Mouse (Mus musculus) kidney, postnatal 4 days (tissue): Measurements from ENCODE around the gene Tmem135.

Experiments used
- DNase-seq, 2 experiments: peaks; one replicate each; pipeline ENCODE4 v3.0.0; 2021; ENCODE audit warnings: mixed read lengths in 2 of 2

Tmem135 gene

DNA sequence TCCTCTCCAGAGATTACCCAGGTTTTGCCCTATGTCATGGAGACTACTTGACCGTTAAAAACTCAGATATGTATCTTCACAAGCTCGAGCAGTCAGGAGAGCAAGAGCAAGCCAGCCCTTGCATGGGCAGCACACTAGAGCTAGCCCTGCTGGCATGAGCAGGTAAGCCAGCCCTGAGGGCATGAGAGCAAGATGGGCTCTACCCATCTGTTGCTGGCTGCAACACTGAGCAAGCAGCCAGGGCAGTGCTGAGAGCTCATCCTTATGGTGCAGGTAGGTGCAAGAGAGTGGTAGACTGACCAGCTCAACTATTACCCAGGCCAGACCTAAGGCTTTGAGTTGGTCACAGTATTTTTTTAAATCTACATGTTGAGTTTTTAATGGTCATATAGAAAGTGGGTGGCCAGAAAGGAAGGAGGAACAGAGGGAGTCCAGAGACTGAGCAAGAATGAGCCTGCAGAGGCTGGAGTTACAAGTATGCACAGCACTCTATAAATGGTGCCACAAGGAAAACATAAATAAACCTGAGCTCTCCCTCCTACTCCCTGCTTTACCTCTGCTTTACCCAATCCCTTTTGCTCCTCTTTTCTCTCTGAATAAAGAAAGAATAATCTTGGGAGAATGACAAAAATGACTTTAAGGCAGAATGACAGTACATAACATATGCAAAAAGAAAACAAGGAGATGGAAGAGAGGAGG, 156.9 kb downstream of the Tmem135 start:
- DNase-seq = no peak

DNA sequence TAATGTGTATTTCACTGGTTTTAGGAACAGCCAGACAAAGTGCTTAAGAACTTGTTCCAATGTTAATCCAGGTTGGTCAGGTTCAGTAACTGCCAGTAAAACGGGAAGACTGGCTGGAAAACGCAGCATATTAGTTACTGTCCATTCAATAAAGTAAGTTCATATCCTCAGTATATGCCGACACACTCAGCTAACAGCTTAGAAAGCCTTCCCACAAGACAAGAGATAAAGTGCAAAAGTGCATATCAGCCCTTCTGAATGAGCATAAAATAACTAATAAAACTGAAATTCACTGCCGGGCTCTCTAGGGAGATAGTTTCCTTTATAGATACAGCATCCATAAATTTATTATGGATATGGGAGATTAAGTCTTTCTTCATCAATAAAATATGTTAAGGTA, 161.5 kb downstream of the Tmem135 start:
- no peak for DNase-seq

DNA sequence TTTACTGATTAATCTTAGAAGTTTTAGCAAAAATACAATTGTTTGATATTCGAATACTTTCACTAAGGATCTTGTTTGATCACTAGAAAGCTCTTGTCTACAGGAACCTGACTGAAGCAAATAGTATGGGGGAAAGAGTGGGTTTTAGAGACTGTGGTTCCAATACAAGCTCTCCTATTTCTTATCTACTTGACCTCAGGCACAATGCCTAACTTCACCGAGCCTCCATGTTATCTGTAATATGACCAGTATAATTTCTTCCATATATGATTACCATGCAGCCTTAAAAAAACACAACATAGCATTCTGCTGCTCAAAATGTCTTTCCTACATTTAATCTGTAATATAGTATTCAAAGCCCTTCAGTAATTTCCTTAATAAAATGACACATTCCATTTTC, 161.9 kb downstream of the Tmem135 start:
- no peak for DNase-seq

DNA sequence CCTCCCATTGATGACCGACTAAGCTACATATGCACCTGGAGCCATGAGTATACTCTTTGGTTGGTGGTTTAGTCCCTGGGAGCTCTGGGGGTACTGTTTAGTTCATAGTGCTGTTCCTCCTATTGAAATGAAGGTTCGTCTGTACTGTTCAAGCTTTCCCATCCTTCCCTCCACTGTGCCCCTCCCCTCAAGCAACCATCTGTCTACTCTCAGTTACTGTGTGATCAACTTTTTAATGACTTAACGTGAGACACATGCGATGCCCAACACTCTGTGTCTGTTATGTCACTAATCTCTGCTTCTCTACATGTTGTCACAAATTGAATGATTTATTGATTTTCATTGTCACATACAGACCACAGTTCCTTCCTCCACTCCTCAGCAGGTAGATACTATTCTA, 164.4 kb downstream of the Tmem135 start:
- DNase-seq = no peak

DNA sequence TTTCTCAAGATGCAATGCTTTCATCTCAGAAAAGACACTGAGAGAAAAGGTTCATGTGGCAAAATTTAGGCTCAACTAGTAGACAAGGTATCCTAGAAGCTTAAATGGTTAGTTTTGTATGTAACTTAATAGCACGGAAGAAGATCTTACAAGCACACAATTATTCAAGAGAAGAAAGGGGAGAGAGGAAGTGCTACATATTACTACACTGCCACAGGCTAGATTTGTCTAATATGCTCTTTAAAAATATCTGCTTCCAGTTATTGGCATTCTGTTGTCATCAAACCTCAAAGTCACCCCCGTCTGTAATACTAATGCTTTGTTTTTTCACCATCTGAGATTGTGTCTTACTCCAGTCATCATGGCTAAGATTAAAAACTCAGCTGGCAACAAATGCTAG, 167.4 kb downstream of the Tmem135 start:
- DNase-seq = no peak

DNA sequence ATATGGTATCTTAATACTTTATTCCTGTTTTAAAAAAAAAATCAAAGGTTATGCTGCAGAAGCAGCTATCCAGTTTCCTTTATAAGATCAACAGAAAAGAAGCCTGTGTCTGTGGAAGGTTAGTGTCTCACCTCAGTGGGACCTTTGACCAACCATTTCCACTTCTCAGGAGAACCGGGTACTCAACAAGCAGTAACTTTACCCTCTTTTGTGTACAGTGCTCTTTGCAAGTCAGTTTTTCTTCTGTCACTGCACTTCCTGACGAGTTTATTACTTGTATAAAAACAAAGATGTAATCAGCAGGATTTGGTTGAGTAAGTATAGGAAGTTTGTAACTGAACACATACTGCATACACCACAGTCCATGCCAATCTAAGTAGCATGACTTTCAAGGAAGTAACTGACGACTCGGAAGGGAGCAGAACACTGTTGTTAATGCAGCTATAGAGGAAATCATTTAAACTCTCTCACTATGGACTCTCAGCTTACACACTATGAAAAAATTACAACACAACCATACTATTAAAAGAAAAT, 168.0 kb downstream of the Tmem135 start:
- DNase-seq = no peak

DNA sequence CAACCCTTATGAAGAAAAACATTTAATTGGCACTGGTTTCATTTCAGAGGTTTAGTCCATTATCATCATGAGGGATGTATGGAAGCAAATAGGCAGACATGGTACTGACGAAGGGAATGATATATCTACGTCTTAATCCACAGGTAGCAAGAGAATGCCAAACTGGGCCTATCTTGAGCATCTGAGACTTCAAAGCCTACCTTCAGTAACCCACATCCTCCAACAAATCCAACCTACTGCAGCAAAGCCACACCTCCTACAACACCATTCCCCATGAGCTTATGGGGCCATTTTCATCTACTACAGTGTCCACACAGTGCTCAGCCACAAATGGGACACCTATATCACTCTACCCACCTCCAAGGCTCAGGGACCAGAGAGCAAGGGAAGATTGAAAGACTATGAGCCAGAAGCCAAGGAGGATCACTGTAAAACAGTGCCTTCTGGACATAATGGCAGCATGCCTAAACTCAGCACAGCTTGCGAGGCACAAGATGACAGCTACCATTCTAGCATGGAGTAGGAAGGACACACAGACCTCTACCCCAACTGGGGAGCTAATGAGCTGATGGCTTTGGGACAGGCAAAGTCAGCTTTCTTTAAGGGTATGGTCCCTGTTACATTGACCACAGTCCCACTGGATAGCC, 171.4 kb downstream of the Tmem135 start:
- no peak for DNase-seq

DNA sequence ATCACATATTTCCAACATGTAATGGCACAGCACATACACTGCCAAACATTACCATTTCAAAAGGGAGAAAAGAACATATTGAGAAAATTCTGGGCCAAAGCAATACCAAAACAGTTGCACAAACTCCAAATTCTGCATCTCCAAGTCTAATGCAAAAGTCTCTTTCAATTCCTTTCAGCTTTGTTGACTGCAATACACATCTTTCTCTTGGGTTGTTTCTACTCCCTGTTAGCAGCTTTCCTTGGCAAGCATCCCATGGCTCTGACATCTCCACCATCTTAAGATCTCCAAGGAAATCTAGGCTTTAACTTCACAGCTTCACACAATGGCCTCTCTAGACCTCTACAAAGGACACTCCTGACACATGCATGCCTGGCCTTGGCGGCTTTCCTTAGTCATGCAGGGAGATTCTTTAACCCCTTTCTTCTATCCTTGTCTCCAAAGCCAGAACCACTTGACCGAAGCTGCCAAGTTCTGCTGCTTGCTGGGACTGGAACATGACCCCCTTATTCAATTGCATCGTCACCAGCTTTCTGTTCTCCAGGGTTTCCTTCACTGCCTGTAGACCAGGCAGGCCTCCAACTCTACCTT, 172.7 kb downstream of the Tmem135 start:
- no peak for DNase-seq

DNA sequence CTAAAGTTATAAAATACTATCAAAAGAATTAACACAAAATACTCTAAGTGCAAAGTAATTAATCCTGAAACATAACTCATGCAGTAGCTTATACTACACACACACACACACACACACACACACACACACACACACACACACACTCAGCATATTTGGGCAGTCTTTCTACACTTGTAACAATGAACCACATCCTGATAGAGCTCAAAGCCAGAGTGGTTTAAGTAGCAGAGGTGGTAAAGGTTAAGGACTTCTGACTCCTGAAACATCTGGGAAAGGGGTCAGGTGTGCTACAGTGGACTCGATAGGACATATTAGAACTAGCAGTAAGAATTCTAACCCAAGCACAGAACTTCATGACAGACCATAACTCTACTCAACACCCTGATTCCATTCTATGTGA, 181.4 kb downstream of the Tmem135 start:
- no peak for DNase-seq

DNA sequence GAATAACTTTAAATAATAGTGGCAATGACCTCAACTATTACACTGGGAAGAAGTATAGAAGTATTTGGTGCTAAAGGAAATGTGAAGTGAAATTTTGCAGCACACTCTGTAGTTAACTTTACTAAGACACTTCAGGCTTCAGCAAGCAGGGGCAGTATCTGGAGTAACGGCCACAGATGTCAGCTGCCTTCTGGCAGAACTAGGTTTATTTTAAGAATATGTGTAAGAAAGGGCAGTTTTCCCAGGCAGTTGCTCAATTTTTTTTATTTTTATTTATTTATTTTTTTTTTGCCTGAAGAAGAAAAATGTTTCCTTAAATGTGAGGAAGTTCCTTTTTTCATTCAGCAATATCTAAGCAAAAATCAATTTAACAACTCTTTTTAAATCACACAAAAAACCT, 187.4 kb downstream of the Tmem135 start:
- no peak for DNase-seq

DNA sequence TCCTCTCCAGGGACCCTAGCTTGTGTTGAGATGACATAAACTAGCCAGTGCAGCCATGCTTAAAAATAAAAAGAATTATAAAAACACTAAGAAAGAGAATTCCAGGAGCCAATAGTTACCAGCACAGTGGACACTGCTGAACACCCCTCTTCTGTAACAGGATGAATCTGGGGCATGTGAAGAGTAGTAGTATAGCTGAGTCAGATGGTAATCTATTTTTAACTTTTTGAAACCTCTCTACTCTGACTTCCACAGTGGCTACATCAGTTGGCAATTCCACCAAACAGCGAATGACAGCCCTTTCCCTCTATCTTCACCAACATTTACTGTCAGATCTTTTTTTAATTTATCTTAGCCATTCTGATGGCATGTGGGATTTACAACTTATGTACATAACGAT, 187.9 kb downstream of the Tmem135 start:
- no peak for DNase-seq

DNA sequence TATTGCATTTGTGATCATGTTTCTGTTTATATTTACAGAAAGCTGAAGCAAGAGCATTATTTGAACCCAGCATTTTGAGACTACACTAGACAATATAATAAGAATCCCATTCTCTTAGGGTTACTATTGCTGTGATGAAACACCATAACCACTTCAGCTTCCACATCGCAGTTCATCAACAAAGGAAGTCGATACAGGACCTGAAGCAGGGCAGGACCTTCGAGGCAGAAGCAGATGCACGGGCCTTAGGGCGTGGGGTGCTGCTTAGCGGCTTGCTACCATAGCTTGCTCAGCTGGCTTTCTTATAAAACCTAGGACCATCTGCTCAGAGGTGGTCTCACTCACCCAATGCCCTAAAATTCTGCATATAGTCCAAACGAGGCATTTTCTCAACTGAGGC, 188.3 kb downstream of the Tmem135 start:
- DNase-seq = no peak

DNA sequence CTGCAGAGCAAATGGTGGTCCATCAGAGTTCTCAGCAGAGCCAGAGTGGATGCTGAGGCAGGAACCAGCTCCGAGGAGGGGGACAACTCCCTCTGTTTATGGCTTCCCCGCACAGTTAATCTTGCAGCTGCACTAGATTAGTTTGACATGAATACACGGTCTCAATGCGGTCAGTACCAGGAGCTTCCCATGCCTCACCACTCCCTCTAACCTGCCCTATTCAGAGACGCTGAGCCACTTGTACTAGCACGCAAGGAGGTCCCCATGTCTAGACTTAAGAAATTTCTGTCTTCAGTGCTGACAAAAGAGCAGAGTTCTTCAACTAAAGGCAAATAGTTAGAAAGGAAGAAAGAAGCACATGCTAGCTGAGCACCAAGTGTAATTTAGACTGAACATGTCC, 193.5 kb downstream of the Tmem135 start:
- no peak for DNase-seq

DNA sequence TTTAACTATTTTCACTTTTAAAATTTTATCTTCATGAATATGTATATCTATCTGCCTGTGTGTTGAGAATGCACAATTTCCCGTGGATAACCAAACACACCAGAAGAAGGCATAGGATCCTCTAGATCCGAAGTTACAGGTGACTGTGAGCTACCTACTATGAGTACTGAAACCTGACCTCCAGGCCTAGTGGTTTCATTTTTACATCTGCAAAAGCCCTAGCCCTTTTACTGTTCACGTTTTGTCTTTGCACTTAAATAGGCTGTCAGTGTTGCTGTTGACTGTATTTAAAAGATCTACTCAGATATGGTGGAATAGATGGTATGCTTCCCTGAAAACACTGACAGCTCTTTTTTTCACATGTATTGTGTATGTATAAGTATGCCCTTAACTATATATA, 197.9 kb downstream of the Tmem135 start:
- no peak for DNase-seq

DNA sequence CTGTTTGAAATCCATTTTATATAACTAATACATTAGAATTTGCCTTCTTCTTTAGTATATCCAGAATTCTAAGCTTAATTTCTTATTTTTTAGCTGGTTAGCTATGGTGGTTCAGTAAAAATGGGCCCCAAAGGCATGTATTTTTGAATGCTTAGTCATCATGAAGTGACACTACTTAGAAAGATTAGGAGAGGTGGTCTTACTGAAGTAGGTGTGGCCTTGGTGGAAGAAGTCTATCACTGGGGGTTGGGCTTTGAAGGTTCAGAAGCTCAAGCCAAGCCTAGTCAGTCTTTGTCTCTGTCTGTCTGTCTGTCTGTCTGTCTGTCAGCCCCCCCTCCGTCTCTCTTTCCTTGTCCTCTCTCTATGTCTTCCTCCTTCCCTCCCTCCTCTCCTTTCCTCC, 198.6 kb downstream of the Tmem135 start:
- DNase-seq = no peak

DNA sequence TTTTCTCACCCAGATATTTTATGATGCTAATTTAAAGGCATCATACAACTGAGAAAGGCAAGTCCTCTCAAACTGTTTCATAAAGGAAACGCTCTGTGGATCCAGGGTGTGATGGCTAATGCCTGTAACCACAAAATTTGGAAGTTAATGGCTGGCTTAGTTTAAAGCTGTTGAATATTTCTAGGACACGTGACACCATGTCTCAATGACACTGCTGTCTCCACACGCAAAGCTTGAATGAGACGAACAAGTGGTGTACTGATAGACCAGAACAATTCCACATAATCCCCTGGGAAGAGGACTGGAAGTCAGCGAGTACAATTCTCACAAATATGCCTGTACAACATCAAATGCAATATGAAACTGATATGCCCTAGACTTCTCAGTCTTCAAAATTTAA, 200.9 kb downstream of the Tmem135 start:
- DNase-seq = no peak

DNA sequence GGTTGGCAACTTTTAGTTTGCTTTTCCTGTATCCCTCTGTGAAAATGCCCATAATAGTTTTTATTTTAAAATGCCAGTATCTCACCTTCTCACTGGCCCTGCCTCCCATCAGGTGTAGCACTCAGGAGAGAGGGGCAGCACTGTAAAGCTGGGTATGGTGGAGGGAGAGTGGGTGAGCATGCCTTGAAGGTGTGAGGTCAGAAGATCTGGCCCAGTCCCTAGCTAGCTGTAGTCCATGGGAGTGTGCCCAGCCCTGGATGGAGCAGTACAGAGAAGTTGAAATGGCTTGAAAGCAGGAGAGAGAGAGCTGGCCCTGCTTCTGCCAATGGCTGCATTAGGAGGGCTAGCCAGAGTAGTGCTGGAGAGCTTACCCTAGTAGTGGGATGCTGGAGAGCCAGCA, 202.1 kb downstream of the Tmem135 start:
- DNase-seq = no peak

DNA sequence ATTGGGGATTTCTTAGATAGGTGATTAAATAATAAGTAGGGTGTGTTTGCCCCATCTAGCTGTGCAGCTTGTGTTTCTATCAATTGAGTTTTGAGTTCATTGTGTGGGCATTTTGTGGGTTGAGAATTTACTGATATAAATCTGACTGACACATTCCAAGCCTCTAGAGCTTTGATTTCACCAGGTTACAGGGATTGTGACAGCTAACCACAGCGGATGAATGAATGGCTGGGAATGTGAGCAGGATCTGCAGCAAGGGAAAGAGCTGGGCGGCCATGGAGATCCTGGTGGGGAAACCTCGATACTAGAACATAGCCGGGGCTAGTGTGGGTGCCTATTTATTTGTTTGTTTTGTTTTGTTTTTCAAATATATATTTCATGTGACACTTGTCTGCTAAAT, 205.5 kb downstream of the Tmem135 start:
- no peak for DNase-seq

DNA sequence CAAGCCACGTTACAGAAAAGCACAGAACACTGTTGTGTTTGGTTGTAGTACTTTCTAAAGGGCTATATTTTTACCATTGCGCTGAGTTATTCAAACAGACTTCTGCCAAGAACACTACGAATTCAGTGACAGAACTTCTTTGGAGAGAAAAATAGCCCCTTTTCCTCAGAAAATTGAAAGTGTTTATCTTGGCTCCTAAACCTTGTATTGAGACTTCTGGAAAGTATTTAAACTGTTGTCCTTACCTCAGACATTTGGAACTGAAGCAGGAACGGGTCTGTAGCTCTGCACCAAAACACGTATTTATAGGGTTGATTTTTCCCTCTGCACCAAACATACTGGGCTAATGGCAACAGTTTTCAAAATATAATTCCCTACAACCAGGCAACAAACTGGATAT, 210.6 kb downstream of the Tmem135 start:
- DNase-seq = no peak

DNA sequence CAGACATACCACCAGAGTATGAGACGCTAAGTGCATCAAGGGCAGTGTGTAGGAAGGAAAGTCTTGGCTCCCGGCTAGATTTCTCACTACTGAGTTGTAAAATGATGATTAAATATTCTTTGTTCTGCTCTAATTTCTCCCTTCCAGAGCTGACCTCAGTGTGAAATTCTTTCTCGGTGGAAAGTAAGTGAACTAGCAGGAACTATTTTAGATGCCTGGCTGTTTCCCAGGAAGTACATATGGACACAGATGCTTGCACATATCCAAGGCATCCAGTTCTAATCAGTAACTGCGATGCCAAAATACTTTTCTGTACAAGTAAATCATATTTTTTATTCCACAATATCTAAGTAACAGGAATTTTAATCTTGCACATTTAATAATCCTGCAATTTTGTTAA, 220.1 kb downstream of the Tmem135 start:
- no peak for DNase-seq

DNA sequence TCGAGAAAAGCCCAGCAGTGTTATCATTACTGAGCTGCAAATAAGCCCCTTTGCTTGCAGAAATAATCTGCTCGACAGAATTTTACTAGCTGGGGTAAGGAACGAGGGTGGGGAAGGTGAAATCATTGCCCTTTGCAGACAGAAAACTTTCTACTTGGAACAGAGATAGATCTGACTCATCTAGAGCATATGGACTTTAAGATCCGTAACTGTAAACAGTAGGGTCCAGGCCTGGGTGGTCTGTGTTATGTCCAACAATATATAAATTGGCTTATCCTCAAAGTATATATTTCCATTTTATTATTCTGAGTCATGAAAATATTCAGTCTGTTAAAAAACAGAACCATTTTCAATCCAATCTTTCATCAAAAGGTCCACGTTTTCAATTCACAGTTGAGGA, 221.1 kb downstream of the Tmem135 start:
- no peak for DNase-seq

DNA sequence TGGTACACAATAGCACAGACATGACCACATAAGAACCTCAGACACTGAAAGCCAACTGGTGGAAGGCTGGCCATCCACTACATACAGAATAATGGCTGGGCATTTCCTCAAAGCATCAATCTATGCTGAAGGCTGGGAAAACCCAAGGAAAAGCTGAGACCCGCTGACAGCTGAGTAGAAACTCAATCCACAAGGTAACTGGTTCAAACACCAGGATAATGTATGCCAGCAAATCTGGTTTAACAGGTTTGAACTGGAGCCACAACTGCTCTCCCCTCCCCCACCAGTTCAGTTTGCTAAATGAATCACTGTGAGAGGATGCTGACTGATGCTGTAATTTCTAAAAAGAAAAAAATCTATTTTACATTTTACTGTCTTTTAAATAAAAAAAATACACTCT, 222.7 kb downstream of the Tmem135 start:
- DNase-seq = peak; percentile 12 to 22

DNA sequence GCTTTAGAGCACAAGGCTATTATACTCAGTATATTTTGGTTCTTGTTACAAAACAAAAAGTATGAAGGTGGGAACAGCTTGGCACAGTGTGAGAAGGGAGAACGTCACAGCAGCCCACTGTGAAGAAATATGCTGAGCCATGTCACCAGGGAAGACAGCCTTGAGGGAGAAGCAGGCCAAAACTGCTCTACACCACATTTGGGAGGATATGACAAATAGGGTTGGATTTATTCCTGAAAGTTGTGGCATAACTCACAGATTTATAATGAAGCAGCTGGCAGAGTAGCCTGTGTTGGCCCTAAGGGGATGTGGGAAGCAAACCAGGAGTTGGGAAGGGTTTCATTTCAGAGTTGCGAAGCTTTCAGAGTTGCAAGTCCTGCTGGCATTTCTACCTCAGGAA, 225.4 kb downstream of the Tmem135 start:
- no peak for DNase-seq

DNA sequence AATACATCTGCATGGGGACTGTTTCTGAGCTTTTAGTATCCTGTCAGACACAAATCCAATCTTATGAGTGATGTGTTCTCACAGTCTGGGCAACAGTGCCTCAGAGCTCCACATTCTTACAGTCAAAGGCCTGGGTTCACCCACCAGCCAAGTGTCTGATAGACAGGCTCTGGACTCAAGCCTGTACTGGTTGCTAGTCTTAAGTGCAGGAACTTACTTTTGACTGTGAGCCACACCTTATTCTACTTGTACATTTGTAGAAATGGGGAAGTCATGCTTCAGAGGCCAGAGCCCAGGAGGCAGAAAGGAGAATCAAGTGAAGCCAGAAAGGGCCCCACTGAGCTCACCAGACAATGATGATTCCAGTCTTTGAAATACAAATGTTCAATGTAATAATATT, 226.1 kb downstream of the Tmem135 start:
- no peak for DNase-seq
